Mouse (Mus musculus) forebrain, postnatal 0 days (tissue): ENCODE measurements at regions not wholly inside any gene's neighbourhood (a gene's known extent, or its start where the extent isn't known, plus 50 kb on each side); places are given as distances from the start of the nearest gene placed in this dataset.

Source experiments
- ATAC-seq: fragments of 200-750 bp; cut with Nextera tagmentation; 2 replicates; pipeline ENCODE4 v1.8.0; 2017; ENCODE audit warnings: mild to moderate bottlenecking, moderate library complexity
- DNase-seq: peaks from one replicate; pipeline ENCODE4 v3.0.0-alpha.2; 2015
- H3K27ac ChIP-seq: fragments of 300-500 bp; sonication (generic); 2 replicates; pipeline ENCODE4 v1.5.1; 2014; ENCODE audit warnings: low read depth, mild to moderate bottlenecking, antibody characterized with exemption, low read length, moderate library complexity, mixed read lengths
- H3K27me3 ChIP-seq: fragments of 300-500 bp; sonication (generic); 2 replicates; pipeline ENCODE4 v1.6.1; 2014; ENCODE audit warnings: mild to moderate bottlenecking, low read length, mixed read lengths; ENCODE audit not compliant: insufficient read depth
- H3K36me3 ChIP-seq: fragments of 300-500 bp; sonication (generic); 2 replicates; pipeline ENCODE4 v1.6.1; 2014; ENCODE audit warnings: mild to moderate bottlenecking, moderate library complexity; ENCODE audit not compliant: insufficient read depth
- H3K4me1 ChIP-seq: fragments of 300-500 bp; sonication (generic); 2 replicates; pipeline ENCODE4 v1.6.1; 2014; ENCODE audit warnings: antibody characterized with exemption; ENCODE audit not compliant: insufficient read depth
- H3K4me2 ChIP-seq: fragments of 300-500 bp; sonication (generic); 2 replicates; pipeline ENCODE4 v1.6.1; 2014; ENCODE audit warnings: low read depth, mild to moderate bottlenecking, moderate library complexity
- H3K4me3 ChIP-seq: fragments of 300-500 bp; sonication (generic); 2 replicates; pipeline ENCODE4 v1.5.1; 2014; ENCODE audit warnings: low read depth, low read length, mixed read lengths
- H3K9ac ChIP-seq: fragments of 300-500 bp; sonication (generic); 2 replicates; pipeline ENCODE4 v1.6.1; 2014; ENCODE audit warnings: mild to moderate bottlenecking
- H3K9me3 ChIP-seq: fragments of 300-500 bp; sonication (generic); 2 replicates; pipeline ENCODE4 v1.6.1; 2016; ENCODE audit warnings: low read length
- CTCF ChIP-seq: sonication (generic); IDR thresholded peaks from 2 replicates; pipeline ENCODE4 v1.5.1; 2016; ENCODE audit warnings: antibody characterized with exemption, control low read depth, low read depth
- WGBS: fragments of 180-500 bp; shearing (Covaris S2); extraction: QIAGEN DNeasy Blood & Tissue Kit; methylation state at CpG from one replicate; pipeline ENCODE4 v1.1.7; 2014; 5-methylcytosine and 5-hydroxymethylcytosine counted together

GRCm38 (mm10) chr6:101463812-101464320, 86.2 kb upstream of the Pdzrn3 start:
- no peak overlapping the region for H3K9ac ChIP-seq
- no peaks in the 10 kb centered on the region for H3K4me1 ChIP-seq
- no peak overlapping the region for H3K4me3 ChIP-seq
- H3K4me2 ChIP-seq: no peak overlapping the region
- no peak for DNase-seq
- no peaks in the 10 kb centered on the region for H3K9me3 ChIP-seq
- H3K27ac ChIP-seq: no peak overlapping the region
- TF ChIP-seq CTCF: no peak
- ATAC-seq: no peak
- WGBS: 39% methylated on average over 3 of the region's 3 CpGs
- H3K27me3 ChIP-seq: no peaks in the 10 kb centered on the region
- H3K36me3 ChIP-seq: no peaks in the 10 kb centered on the region

GRCm38 (mm10) chr6:101446720-101447119, 69.0 kb upstream of the Pdzrn3 start:
- no peaks in the 10 kb centered on the region for H3K9me3 ChIP-seq
- H3K9ac ChIP-seq: no peak overlapping the region
- no peaks in the 10 kb centered on the region for H3K36me3 ChIP-seq
- no peak overlapping the region for H3K27ac ChIP-seq
- ATAC-seq (no peak), DNase-seq (no peak)
- no peaks in the 10 kb centered on the region for H3K27me3 ChIP-seq
- TF ChIP-seq CTCF: no peak
- WGBS: 79% methylated on average over 5 of the region's 5 CpGs
- no peaks in the 10 kb centered on the region for H3K4me1 ChIP-seq
- H3K4me3 ChIP-seq: no peak overlapping the region
- no peak overlapping the region for H3K4me2 ChIP-seq

GRCm38 (mm10) chr6:101446316-101446715, 68.6 kb upstream of the Pdzrn3 start:
- 41% methylated on average over 2 of the region's 2 CpGs for WGBS
- H3K4me1 ChIP-seq: no peaks in the 10 kb centered on the region
- H3K27me3 ChIP-seq: no peaks in the 10 kb centered on the region
- H3K9me3 ChIP-seq: no peaks in the 10 kb centered on the region
- H3K4me2 ChIP-seq: no peak overlapping the region
- H3K36me3 ChIP-seq: no peaks in the 10 kb centered on the region
- no peak overlapping the region for H3K27ac ChIP-seq
- H3K9ac ChIP-seq: no peak overlapping the region
- DNase-seq: no peak
- H3K4me3 ChIP-seq: no peak overlapping the region
- no peak for ATAC-seq
- TF ChIP-seq CTCF: no peak

GRCm38 (mm10) chr6:101432769-101433168, 55.1 kb upstream of the Pdzrn3 start:
- Histone ChIP-seq H3K9ac (no peak overlapping the region), H3K9me3 (no peaks in the 10 kb centered on the region), H3K27ac (no peak overlapping the region), H3K4me3 (no peak overlapping the region), H3K4me1 (no peaks in the 10 kb centered on the region), H3K36me3 (no peaks in the 10 kb centered on the region), H3K27me3 (no peaks in the 10 kb centered on the region), H3K4me2 (no peak overlapping the region)
- DNase-seq (no peak), ATAC-seq (no peak)
- TF ChIP-seq CTCF: no peak
- WGBS: 86% methylated on average over 8 of the region's 8 CpGs

- Histone ChIP-seq H3K9ac (no peak overlapping the region), H3K4me1 (peaks cover 6% of the 10 kb centered on the region; the same call in 1 of the 2 replicates), H3K4me2 (no peak overlapping the region), H3K9me3 (no peaks in the 10 kb centered on the region), H3K27me3 (no peaks in the 10 kb centered on the region), H3K36me3 (no peaks in the 10 kb centered on the region), H3K27ac (no peak overlapping the region), H3K4me3 (no peak overlapping the region)
- 31% methylated on average over 2 of the region's 2 CpGs for WGBS
- DNase-seq: no peak
- no peak for TF ChIP-seq CTCF
- no peak for ATAC-seq
Measured at GRCm38 (mm10) chr6:101429634-101430033, 51.9 kb upstream of the Pdzrn3 start.
